Mouse (Mus musculus) MEL (cell line): ENCODE measurements around the gene Cops7a. TPM values are rescaled to one million over a fixed set of nuclear protein-coding genes. Genes with fewer than 3 reads are reported as not detected.

Source experiments
- DNase-seq: peaks from one replicate; pipeline ENCODE4 v3.0.0; 2011; ENCODE audit warnings: low read depth, low spot score
- H3K27ac ChIP-seq: 2 replicates; pipeline ENCODE4 v1.5.1; 2012; ENCODE audit warnings: low read depth, mild to moderate bottlenecking, control low read depth, low read length, moderate library complexity; ENCODE audit not compliant: control insufficient read depth
- H3K27me3 ChIP-seq, 2 experiments: fragments of 150-350 bp in 1 of 2; sonication (generic) in 1 of 2; 2 replicates each; pipeline ENCODE4 v1.6.1; 2012; ENCODE audit warnings: low read length in 2 of 2, mild to moderate bottlenecking in 2 of 2, improper control_type of control experiment in 1 of 2, moderate library complexity in 1 of 2; ENCODE audit not compliant: insufficient read depth in 2 of 2, control insufficient read depth in 1 of 2
- H3K36me3 ChIP-seq, 2 experiments: 2 replicates each; pipeline ENCODE4 v1.6.1; 2012 to 2014; ENCODE audit warnings: low read length in 2 of 2, improper control_type of control experiment in 1 of 2, inconsistent platforms in 1 of 2, mild to moderate bottlenecking in 1 of 2; ENCODE audit not compliant: insufficient read depth in 2 of 2, control insufficient read depth in 1 of 2
- H3K4me1 ChIP-seq, 2 experiments: fragments of 150-350 bp in 1 of 2; sonication (generic) in 1 of 2; 2 replicates each; pipeline ENCODE4 v1.6.1; 2012; ENCODE audit warnings: low read length in 2 of 2, improper control_type of control experiment in 1 of 2, mild to moderate bottlenecking in 1 of 2; ENCODE audit not compliant: insufficient read depth in 2 of 2, control insufficient read depth in 1 of 2
- H3K4me3 ChIP-seq, 2 experiments: fragments of 150-350 bp in 1 of 2; sonication (generic) in 1 of 2; 2 replicates each; pipeline ENCODE4 v1.5.1; 2012; ENCODE audit warnings: low read depth in 2 of 2, low read length in 2 of 2, mild to moderate bottlenecking in 2 of 2, moderate library complexity in 2 of 2, control low read depth in 1 of 2, improper control_type of control experiment in 1 of 2; ENCODE audit not compliant: control insufficient read depth in 1 of 2, insufficient read depth in 1 of 2
- H3K79me2 ChIP-seq: 2 replicates; pipeline ENCODE4 v1.6.1; 2012; ENCODE audit warnings: mild to moderate bottlenecking, low read length, moderate library complexity; ENCODE audit not compliant: control insufficient read depth, poor library complexity, insufficient read depth
- H3K9ac ChIP-seq: 2 replicates; pipeline ENCODE4 v1.6.1; 2012; ENCODE audit warnings: low read depth, mild to moderate bottlenecking, control low read depth, low read length, moderate library complexity; ENCODE audit not compliant: control insufficient read depth, poor library complexity, severe bottlenecking
- H3K9me3 ChIP-seq: fragments of 150-350 bp; sonication (generic); replicated peaks from 2 replicates; pipeline ENCODE4 v1.6.1; 2012; ENCODE audit warnings: mild to moderate bottlenecking, low read length, improper control_type of control experiment, moderate library complexity; ENCODE audit not compliant: insufficient read depth
- CHD2 ChIP-seq: IDR thresholded peaks from 2 replicates; pipeline ENCODE4 v1.6.1; 2011; ENCODE audit warnings: low read length, improper control_type of control experiment
- CTCF ChIP-seq, 3 experiments: IDR thresholded peaks in 2 of 3; conservative IDR thresholded peaks in 1 of 3; 2 replicates each; pipeline ENCODE4 v1.5.1; 2011 to 2012; ENCODE audit warnings: low read length in 3 of 3, low read depth in 2 of 3, mild to moderate bottlenecking in 2 of 3, improper control_type of control experiment in 1 of 3, inconsistent platforms in 1 of 3, mixed read lengths in 1 of 3, moderate library complexity in 1 of 3; ENCODE audit not compliant: control insufficient read depth in 1 of 3, insufficient read depth in 1 of 3, poor library complexity in 1 of 3, severe bottlenecking in 1 of 3
- E2F4 ChIP-seq: IDR thresholded peaks from 2 replicates; pipeline ENCODE4 v1.6.1; 2011; ENCODE audit warnings: low read depth, low read length, improper control_type of control experiment, borderline replicate concordance
- ELF1 ChIP-seq: IDR thresholded peaks from 2 replicates; pipeline ENCODE4 v1.6.1; 2014; ENCODE audit warnings: low read depth, mild to moderate bottlenecking, inconsistent platforms, low read length, improper control_type of control experiment, moderate library complexity
- ETS1 ChIP-seq: IDR thresholded peaks from 2 replicates; pipeline ENCODE4 v1.6.1; 2012; ENCODE audit warnings: low read depth, mild to moderate bottlenecking, inconsistent platforms, low read length, improper control_type of control experiment, moderate library complexity
- GABPA ChIP-seq: IDR thresholded peaks from 2 replicates; pipeline ENCODE4 v1.6.1; 2012; ENCODE audit warnings: low read depth, mild to moderate bottlenecking, inconsistent platforms, low read length, improper control_type of control experiment, moderate library complexity
- HCFC1 ChIP-seq: IDR thresholded peaks from 2 replicates; pipeline ENCODE4 v1.6.1; 2012; ENCODE audit warnings: low read depth, mild to moderate bottlenecking, inconsistent platforms, low read length, improper control_type of control experiment, moderate library complexity
- JUND ChIP-seq: IDR thresholded peaks from 2 replicates; pipeline ENCODE4 v1.6.1; 2011; ENCODE audit warnings: low read depth, mild to moderate bottlenecking, improper control_type of control experiment, low read length
- MAX ChIP-seq: IDR thresholded peaks from 2 replicates; pipeline ENCODE4 v1.6.1; 2011; ENCODE audit warnings: low read length, improper control_type of control experiment
- MEF2A ChIP-seq: IDR thresholded peaks from 2 replicates; pipeline ENCODE4 v1.6.1; 2014; ENCODE audit warnings: low read depth, mild to moderate bottlenecking, inconsistent platforms, low read length, improper control_type of control experiment; ENCODE audit not compliant: poor library complexity, insufficient replicate concordance, severe bottlenecking; ENCODE audit errors: extremely low read depth
- MXI1 ChIP-seq: IDR thresholded peaks from 2 replicates; pipeline ENCODE4 v1.6.1; 2011; ENCODE audit warnings: mild to moderate bottlenecking, low read depth, low read length, improper control_type of control experiment
- MYB ChIP-seq: IDR thresholded peaks from 2 replicates; pipeline ENCODE4 v1.6.1; 2011; ENCODE audit warnings: mild to moderate bottlenecking, low read depth, low read length, improper control_type of control experiment
- MYC ChIP-seq: IDR thresholded peaks from 2 replicates; pipeline ENCODE4 v1.6.1; 2011; ENCODE audit warnings: low read depth, mild to moderate bottlenecking, low read length, improper control_type of control experiment, moderate library complexity
- NRF1 ChIP-seq: IDR thresholded peaks from 2 replicates; pipeline ENCODE4 v1.6.1; 2014; ENCODE audit warnings: low read depth, mild to moderate bottlenecking, inconsistent platforms, low read length, improper control_type of control experiment, moderate library complexity; ENCODE audit not compliant: poor library complexity, insufficient read depth, severe bottlenecking
- POLR2AphosphoS2 ChIP-seq: IDR thresholded peaks from 2 replicates; pipeline ENCODE4 v1.6.1; 2011; ENCODE audit warnings: low read length, improper control_type of control experiment
- POLR2AphosphoS5 ChIP-seq: IDR thresholded peaks from 2 replicates; pipeline ENCODE4 v1.6.1; 2012; ENCODE audit warnings: low read depth, borderline replicate concordance, mild to moderate bottlenecking, inconsistent platforms, low read length, moderate library complexity, mixed read lengths
- RCOR1 ChIP-seq: IDR thresholded peaks from 2 replicates; pipeline ENCODE4 v1.6.1; 2012; ENCODE audit warnings: low read depth, mild to moderate bottlenecking, inconsistent platforms, low read length, improper control_type of control experiment
- SIN3A ChIP-seq: IDR thresholded peaks from 2 replicates; pipeline ENCODE4 v1.6.1; 2012; ENCODE audit warnings: low read length, improper control_type of control experiment, inconsistent platforms
- SMC3 ChIP-seq: IDR thresholded peaks from 2 replicates; pipeline ENCODE4 v1.6.1; 2011; ENCODE audit warnings: low read depth, low read length, improper control_type of control experiment
- TAL1 ChIP-seq: IDR thresholded peaks from 2 replicates; pipeline ENCODE4 v1.6.1; 2012; ENCODE audit warnings: mild to moderate bottlenecking, inconsistent platforms, low read length, moderate library complexity, mixed read lengths
- TBP ChIP-seq: IDR thresholded peaks from 2 replicates; pipeline ENCODE4 v1.8.0; 2011; ENCODE audit warnings: low read depth, low read length, improper control_type of control experiment
- TCF12 ChIP-seq: IDR thresholded peaks from 2 replicates; pipeline ENCODE4 v1.6.1; 2014; ENCODE audit warnings: low read depth, mild to moderate bottlenecking, inconsistent platforms, low read length, improper control_type of control experiment, moderate library complexity
- UBTF ChIP-seq: IDR thresholded peaks from 2 replicates; pipeline ENCODE4 v1.6.1; 2012; ENCODE audit warnings: low read depth, mild to moderate bottlenecking, inconsistent platforms, low read length, improper control_type of control experiment, moderate library complexity, borderline replicate concordance; ENCODE audit not compliant: insufficient read depth
- USF2 ChIP-seq, 2 experiments: IDR thresholded peaks; 2 replicates each; pipeline ENCODE4 v1.6.1; 2011 to 2012; ENCODE audit warnings: improper control_type of control experiment in 2 of 2, low read length in 2 of 2, borderline replicate concordance in 1 of 2, inconsistent platforms in 1 of 2, low read depth in 1 of 2, mild to moderate bottlenecking in 1 of 2; ENCODE audit not compliant: insufficient read depth in 1 of 2
- ZC3H11A ChIP-seq: IDR thresholded peaks from 2 replicates; pipeline ENCODE4 v1.6.1; 2012; ENCODE audit warnings: low read depth, mild to moderate bottlenecking, inconsistent platforms, low read length, improper control_type of control experiment
- ZMIZ1 ChIP-seq: IDR thresholded peaks from 2 replicates; pipeline ENCODE4 v1.6.1; 2012; ENCODE audit warnings: low read depth, mild to moderate bottlenecking, inconsistent platforms, low read length, improper control_type of control experiment, moderate library complexity
- polyA plus RNA-seq, 2 experiments: library from polyadenylated mRNA; stranded (reverse) in 1 of 2; unstranded in 1 of 2; fragments of >175 nt in 1 of 2; fragments of >200 nt in 1 of 2; gene quantifications; 2 replicates each; pipeline versions ENCODE4 v1.2.1 to v1.2.4; 2012; ENCODE audit warnings: low replicate concordance in 2 of 2, low read depth in 1 of 2; ENCODE audit not compliant: insufficient read length in 2 of 2, insufficient read depth in 1 of 2, missing spikeins in 1 of 2
- total RNA-seq: library from RNA; depleted of rRNA; stranded (reverse); fragments of 300-350 nt; gene quantifications from 2 replicates; pipeline ENCODE4 v1.2.3, GENCODE M21; 2012

Cops7a gene
- total and polyA plus RNA-seq, 3 experiments: 85.0 to 150 TPM; not detected in 1

- Histone ChIP-seq H3K9me3 (no peaks in the 10 kb centered on the region), H3K9ac (peak overlapping the region; percentile 94), H3K4me3 (peak overlapping the region; percentile 49 to 75), H3K27me3 (no peaks in the 10 kb centered on the region), H3K27ac (no peak overlapping the region), H3K4me1 (peaks cover 27 to 50% of the 10 kb centered on the region in 2 experiments), H3K79me2 (peaks cover 6% of the 10 kb centered on the region; the same call in 1 of the 2 replicates), H3K36me3 (peaks cover 0 to 37% of the 10 kb centered on the region in 2 experiments; a peak in 2 of 4 replicates)
- TF ChIP-seq ZC3H11A (no peak), POLR2AphosphoS5 (no peak), USF2 (IDR thresholded peaks at IDR 0.05; ENCODE audit: borderline replicate concordance in 1 of 2, insufficient read depth in 1 of 2, low read depth in 1 of 2, low read length in 2 of 2) (no peak), NRF1 (no peak), TAL1 (no peak), SIN3A (no peak), JUND (no peak), SMC3 (no peak), GABPA (no peak), MAX (no peak), E2F4 (no peak), MYB (no peak), TCF12 (no peak), ZMIZ1 (no peak), RCOR1 (no peak)
- no peak for DNase-seq
These were observed 47.0 kb downstream of the Cops7a start for GRCm38 (mm10) chr6:124918331-124918690.

GRCm38 (mm10) chr6:124917518-124918330, 47.6 kb downstream of the Cops7a start:
- H3K27ac ChIP-seq: peak overlapping the region; percentile 36; the same call in 1 of the 2 replicates
- H3K27me3 ChIP-seq: no peaks in the 10 kb centered on the region
- peak overlapping the region; percentile 54 to 75 for H3K4me3 ChIP-seq
- H3K9me3 ChIP-seq: no peaks in the 10 kb centered on the region
- peaks cover 0 to 42% of the 10 kb centered on the region in 2 experiments; a peak in 2 of 4 replicates for H3K36me3 ChIP-seq
- H3K9ac ChIP-seq: peak overlapping the region; percentile 94
- peak; percentile 84 for DNase-seq
- H3K79me2 ChIP-seq: peaks cover 6% of the 10 kb centered on the region; the same call in 1 of the 2 replicates
- peaks cover 28 to 56% of the 10 kb centered on the region in 2 experiments for H3K4me1 ChIP-seq
- no peak for TF ChIP-seq USF2 (IDR thresholded peaks at IDR 0.05; ENCODE audit: borderline replicate concordance in 1 of 2, insufficient read depth in 1 of 2, low read depth in 1 of 2, low read length in 2 of 2)
- 0 out of 6 replicates have a peak, but pooled peaks of 1 of the 3 experiments have one; percentile 3 for TF ChIP-seq CTCF (IDR thresholded peaks at IDR 0.05 in 2 of 3, conservative IDR thresholded peaks at IDR 0.05 in 1 of 3; ENCODE audit: control insufficient read depth in 1 of 3, insufficient read depth in 1 of 3, low read depth in 2 of 3, low read length in 3 of 3, poor library complexity in 1 of 3, severe bottlenecking in 1 of 3)
- peak; percentile 58 for TF ChIP-seq SIN3A
- 0 out of 2 replicates have a peak, but pooled peaks have one; percentile 40 for TF ChIP-seq ELF1
- no peak for TF ChIP-seq TAL1
- peak; percentile 23; the same call in 1 of the 2 replicates for TF ChIP-seq MXI1
- peak; percentile 27; the same call in 1 of the 2 replicates for TF ChIP-seq TBP
- peak; percentile 32; the same call in 1 of the 2 replicates for TF ChIP-seq RCOR1
- TF ChIP-seq MEF2A: no peak
- TF ChIP-seq CHD2: no peak
- TF ChIP-seq NRF1: 0 out of 2 replicates have a peak, but pooled peaks have one; percentile 8
- peak; percentile 37 for TF ChIP-seq HCFC1
- no peak for TF ChIP-seq MYC
- TF ChIP-seq POLR2AphosphoS5: no peak
- 0 out of 2 replicates have a peak, but pooled peaks have one; percentile 34 for TF ChIP-seq UBTF
- TF ChIP-seq MAX: no peak
- no peak; the same call in 1 of the 2 replicates for TF ChIP-seq TCF12
- peak; percentile 51; the same call in 1 of the 2 replicates for TF ChIP-seq POLR2AphosphoS2
- TF ChIP-seq ETS1: no peak; the same call in 1 of the 2 replicates
- no peak for TF ChIP-seq ZC3H11A
